Mouse (Mus musculus) heart, postnatal 0 days (tissue): Measurements from ENCODE around the gene F3.

Source experiments
- CTCF ChIP-seq: IDR thresholded peaks from 2 replicates; pipeline ENCODE4 v1.5.1; 2016; ENCODE audit warnings: antibody characterized with exemption, control low read depth, low read depth
- EP300 ChIP-seq: IDR thresholded peaks from 2 replicates; pipeline ENCODE4 v1.6.1; 2016; ENCODE audit warnings: antibody characterized with exemption, low read depth

- TF ChIP-seq CTCF, result no peak
- TF ChIP-seq EP300, result no peak
These were observed 1.2 kb downstream of the F3 start for GRCm38 (mm10) chr3:121724553-121724952.
